Mouse (Mus musculus) kidney, adult 9 months (tissue): ENCODE measurements around the gene Epn3.

Experiments
- DNase-seq: peaks from one replicate; pipeline ENCODE4 v3.0.0; 2022

Epn3 gene

GRCm38 (mm10) chr11:94495415-94495814 is 4.4 kb downstream of the Epn3 start:
- DNase-seq = peak; percentile 51

- DNase-seq = no peak
These were observed 8.1 kb downstream of the Epn3 start for GRCm38 (mm10) chr11:94491749-94492099.

GRCm38 (mm10) chr11:94491035-94491748 is 8.6 kb downstream of the Epn3 start:
- peak; percentile 26 for DNase-seq

GRCm38 (mm10) chr11:94489745-94490144 is 10.0 kb downstream of the Epn3 start:
- DNase-seq = no peak

- DNase-seq = no peak
These were observed 10.8 kb downstream of the Epn3 start for GRCm38 (mm10) chr11:94488767-94489533.

GRCm38 (mm10) chr11:94486001-94486400 is 13.8 kb downstream of the Epn3 start, which contains the start of gene Spata20:
Gene Spata20 (minus strand): TSS chr11:94486179.
- DNase-seq = peak; percentile 85

- no peak for DNase-seq
These were observed 14.6 kb downstream of the Epn3 start for GRCm38 (mm10) chr11:94485223-94485622.

GRCm38 (mm10) chr11:94484636-94485035 is 15.1 kb downstream of the Epn3 start:
- no peak for DNase-seq

GRCm38 (mm10) chr11:94483921-94484320 is 15.9 kb downstream of the Epn3 start:
- no peak for DNase-seq

GRCm38 (mm10) chr11:94483436-94483835 is 16.3 kb downstream of the Epn3 start:
- DNase-seq = no peak

GRCm38 (mm10) chr11:94482738-94483137 is 17.0 kb downstream of the Epn3 start:
- no peak for DNase-seq

- no peak for DNase-seq
These were observed 17.8 kb downstream of the Epn3 start for GRCm38 (mm10) chr11:94481963-94482362.

GRCm38 (mm10) chr11:94480382-94480781 is 19.4 kb downstream of the Epn3 start:
- no peak for DNase-seq

GRCm38 (mm10) chr11:94477651-94478050 is 22.1 kb downstream of the Epn3 start:
- no peak for DNase-seq

- no peak for DNase-seq
These were observed 24.1 kb downstream of the Epn3 start for GRCm38 (mm10) chr11:94475722-94476121.

GRCm38 (mm10) chr11:94474544-94474910 is 25.2 kb downstream of the Epn3 start:
- no peak for DNase-seq

GRCm38 (mm10) chr11:94473707-94474543 is 25.8 kb downstream of the Epn3 start, which contains the start of gene Cacna1g:
Gene Cacna1g (minus strand): TSS chr11:94474198.
- peak; percentile 79 for DNase-seq

GRCm38 (mm10) chr11:94472916-94473706 is 26.7 kb downstream of the Epn3 start:
- DNase-seq = no peak

GRCm38 (mm10) chr11:94472585-94472915 is 27.2 kb downstream of the Epn3 start:
- no peak for DNase-seq

- no peak for DNase-seq
These were observed 27.8 kb downstream of the Epn3 start for GRCm38 (mm10) chr11:94471740-94472584.

GRCm38 (mm10) chr11:94470391-94470790 is 29.4 kb downstream of the Epn3 start:
- DNase-seq = no peak
